Mouse (Mus musculus): ENCODE measurements around the gene Fam163a.

The Fam163a gene

GRCm38 (mm10) chr1:156028340-156028975, 176.4 kb downstream of the Fam163a start:
- no peak for DNase-seq (ENCODE audit: low read depth, low spot score)

DNA sequence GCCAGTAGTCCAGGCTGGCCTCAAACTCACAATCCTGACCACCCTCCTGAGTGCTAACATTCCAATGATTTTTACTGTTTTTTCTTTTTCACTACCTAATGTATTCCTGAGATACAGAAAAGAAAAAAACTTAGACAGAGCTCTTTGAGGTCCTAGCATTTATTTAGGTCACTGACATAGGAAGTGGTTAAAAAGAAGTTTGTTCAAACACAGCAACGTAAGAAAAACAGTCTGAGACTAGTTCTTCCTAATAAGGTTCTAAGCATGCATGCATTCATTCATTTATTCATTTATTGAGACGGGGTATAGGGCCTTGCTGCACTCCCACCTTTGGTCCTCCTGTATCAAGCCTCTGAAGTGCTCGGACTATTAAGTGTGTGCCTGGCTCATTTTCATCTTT, 177.0 kb downstream of the Fam163a start:
- DNase-seq (ENCODE audit: low read depth, low spot score): no peak
